Mouse (Mus musculus) embryonic stem cell, embryonic (primary cell): ENCODE data around the gene Scarb1.

Experiments
- CTCF ChIA-PET, 4 experiments: fragments of 300-600 bp in 2 of 4; fragments of 350-600 bp in 2 of 4; sonication (Branson Sonifier 250); formaldehyde crosslinking; loops; one replicate each; lab custom pipeline; 2022; ENCODE audit warnings: inconsistent platforms in 2 of 4; lab: Charles Lee
- POLR2A ChIA-PET, 4 experiments: fragments of 300-600 bp in 2 of 4; fragments of 350-600 bp in 2 of 4; sonication (Branson Sonifier 250); formaldehyde crosslinking; loops; one replicate each; lab custom pipeline; 2022; ENCODE audit warnings: antibody characterized with exemption in 4 of 4, inconsistent platforms in 1 of 4; lab: Charles Lee

The Scarb1 gene

GRCm38 (mm10) chr5:125327596-125328385 is 13.1 kb downstream of the Scarb1 start:
- POLR2A ChIA-PET: interaction anchor here in 2 of 4 experiments (0.5 to 1.5 kb wide), 9 partner anchors 9 to 114 kb away, joined by 3 to 7 read pairs (median 4); partner anchors contain the start of genes Gm10382 (in 1 of the 2) and Scarb1 (in 1 of the 2)
- CTCF ChIA-PET: interaction anchor here in 3 of 4 experiments (0.7 to 1.5 kb wide), 5 partner anchors 13 to 48 kb away, joined by 3 to 5 read pairs (median 3); partner anchors contain the start of gene Scarb1 (in 2 of the 3)

- CTCF ChIA-PET: interaction anchor here in 1 of 4 experiments (0.7 kb wide), 1 partner anchor 49 kb away, joined by 4 read pairs; no protein-coding TSS in a partner anchor
- POLR2A ChIA-PET: interaction anchor here in 3 of 4 experiments (0.5 to 1.9 kb wide), 6 partner anchors 9 to 31 kb away, joined by 3 to 6 read pairs (median 4); partner anchors contain the start of gene Scarb1 (in 1 of the 3)
Measured at GRCm38 (mm10) chr5:125326351-125326750, 14.5 kb downstream of the Scarb1 start.

GRCm38 (mm10) chr5:125325931-125326330 is 15.0 kb downstream of the Scarb1 start:
- ChIA-PET CTCF (interaction anchor here in 1 of 4 experiments (0.7 kb wide), 1 partner anchor 49 kb away, joined by 4 read pairs; no protein-coding TSS in a partner anchor), POLR2A (interaction anchor here in 3 of 4 experiments (0.5 to 1.9 kb wide), 7 partner anchors 9 to 31 kb away, joined by 3 to 6 read pairs (median 4); partner anchors contain the start of gene Scarb1 (in 1 of the 3))

- POLR2A ChIA-PET: interaction anchor here in 2 of 4 experiments (0.6 to 1.9 kb wide), 5 partner anchors 11 to 21 kb away, joined by 3 to 6 read pairs (median 4); partner anchors contain the start of gene Scarb1 (in 1 of the 2)
- CTCF ChIA-PET: interaction anchor here in 2 of 4 experiments (0.5 to 1.0 kb wide), 2 partner anchors 43 to 74 kb away, joined by 3 to 8 read pairs; no protein-coding TSS in a partner anchor
Measured at GRCm38 (mm10) chr5:125325285-125325684, 15.6 kb downstream of the Scarb1 start.

GRCm38 (mm10) chr5:125323939-125324480 is 16.9 kb downstream of the Scarb1 start:
- CTCF ChIA-PET: interaction anchor here in 2 of 4 experiments (0.9 to 1.0 kb wide), 2 partner anchors 44 to 52 kb away, joined by 3 to 4 read pairs; no protein-coding TSS in a partner anchor
- POLR2A ChIA-PET: interaction anchor here in 3 of 4 experiments (0.8 to 1.6 kb wide), 7 partner anchors 8 to 60 kb away, joined by 3 to 5 read pairs (median 3); no protein-coding TSS in a partner anchor

- ChIA-PET POLR2A (interaction anchor here in 3 of 4 experiments (0.8 to 1.6 kb wide), 7 partner anchors 8 to 70 kb away, joined by 3 to 5 read pairs (median 3); no protein-coding TSS in a partner anchor), CTCF (interaction anchor here in 2 of 4 experiments (0.6 to 0.7 kb wide), 4 partner anchors 45 to 203 kb away, joined by 3 to 5 read pairs (median 4); no protein-coding TSS in a partner anchor)
Measured at GRCm38 (mm10) chr5:125323128-125323527, 17.8 kb downstream of the Scarb1 start.

GRCm38 (mm10) chr5:125321836-125322235 is 19.1 kb downstream of the Scarb1 start:
- CTCF ChIA-PET: interaction anchor here in 1 of 4 experiments (0.7 kb wide), 1 partner anchor 70 kb away, joined by 3 read pairs; no protein-coding TSS in a partner anchor
- POLR2A ChIA-PET: interaction anchor here in 1 of 4 experiments (0.5 kb wide), 1 partner anchor 51 kb away, joined by 3 read pairs; no protein-coding TSS in a partner anchor

GRCm38 (mm10) chr5:125319057-125319800 is 21.7 kb downstream of the Scarb1 start:
- ChIA-PET CTCF (interaction anchor here in 3 of 4 experiments (0.5 to 1.0 kb wide), 4 partner anchors 19 to 812 kb away, joined by 3 read pairs; no protein-coding TSS in a partner anchor), POLR2A (interaction anchor here in 3 of 4 experiments (0.6 to 1.7 kb wide), 7 partner anchors 8 to 39 kb away, joined by 3 to 7 read pairs (median 5); no protein-coding TSS in a partner anchor)

- POLR2A ChIA-PET: interaction anchor here in 2 of 4 experiments (1.3 to 1.7 kb wide), 5 partner anchors 10 to 165 kb away, joined by 3 to 5 read pairs (median 4); no protein-coding TSS in a partner anchor
- CTCF ChIA-PET: interaction anchor here in 1 of 4 experiments (0.6 kb wide), 1 partner anchor 51 kb away, joined by 3 read pairs; no protein-coding TSS in a partner anchor
Measured at GRCm38 (mm10) chr5:125317953-125318352, 22.9 kb downstream of the Scarb1 start.

- POLR2A ChIA-PET: interaction anchor here in 2 of 4 experiments (0.6 to 1.6 kb wide), 3 partner anchors 9 to 164 kb away, joined by 3 to 4 read pairs (median 3); no protein-coding TSS in a partner anchor
- CTCF ChIA-PET: interaction anchor here in 1 of 4 experiments (0.6 kb wide), 1 partner anchor 66 kb away, joined by 3 read pairs; no protein-coding TSS in a partner anchor
Measured at GRCm38 (mm10) chr5:125317296-125317695, 23.6 kb downstream of the Scarb1 start.

- POLR2A ChIA-PET: interaction anchor here in 2 of 4 experiments (0.6 to 1.4 kb wide), 3 partner anchors 9 to 133 kb away, joined by 3 to 4 read pairs (median 3); no protein-coding TSS in a partner anchor
- CTCF ChIA-PET: interaction anchor here in 1 of 4 experiments (1.2 kb wide), 1 partner anchor 417 kb away, joined by 3 read pairs; no protein-coding TSS in a partner anchor
Measured at GRCm38 (mm10) chr5:125316771-125317170, 24.1 kb downstream of the Scarb1 start.

GRCm38 (mm10) chr5:125315110-125315509 is 25.8 kb downstream of the Scarb1 start:
- POLR2A ChIA-PET: interaction anchor here in 2 of 4 experiments (1.2 to 1.4 kb wide), 2 partner anchors 18 to 26 kb away, joined by 4 read pairs; partner anchors contain the start of gene Scarb1 (in 1 of the 2)
- CTCF ChIA-PET: interaction anchor here in 1 of 4 experiments (0.6 kb wide), 1 partner anchor 96 kb away, joined by 9 read pairs; no protein-coding TSS in a partner anchor

GRCm38 (mm10) chr5:125313991-125314390 is 26.9 kb downstream of the Scarb1 start:
- CTCF ChIA-PET: interaction anchor here in 1 of 4 experiments (0.5 to 0.6 kb wide), 2 partner anchors 66 to 311 kb away, joined by 3 read pairs; partner anchors contain the start of gene Rflna

GRCm38 (mm10) chr5:125312970-125313597 is 27.8 kb downstream of the Scarb1 start:
- ChIA-PET POLR2A (interaction anchor here in 1 of 4 experiments (0.8 to 1.6 kb wide), 3 partner anchors 12 to 27 kb away, joined by 3 to 4 read pairs (median 3); no protein-coding TSS in a partner anchor), CTCF (interaction anchor here in 3 of 4 experiments (0.5 to 1.5 kb wide), 4 partner anchors 14 to 257 kb away, joined by 3 read pairs; no protein-coding TSS in a partner anchor)

More at GRCm38 (mm10) chr5:125313991-125314390, 26.9 kb downstream of the Scarb1 start:
- POLR2A ChIA-PET: interaction anchor here in 1 of 4 experiments (0.6 to 1.4 kb wide), 3 partner anchors 17 to 948 kb away, joined by 3 to 4 read pairs (median 3); no protein-coding TSS in a partner anchor

GRCm38 (mm10) chr5:125310986-125311385 is 29.9 kb downstream of the Scarb1 start:
- CTCF ChIA-PET: no interaction called here

More at GRCm38 (mm10) chr5:125310986-125311385, 29.9 kb downstream of the Scarb1 start:
- POLR2A ChIA-PET: interaction anchor here in 1 of 4 experiments (1.1 kb wide), 1 partner anchor 15 kb away, joined by 3 read pairs; no protein-coding TSS in a partner anchor
